Mouse (Mus musculus) ES-E14 (cell line): ENCODE measurements around the gene Ina.
A peak's percentile ranks its signal among the peaks of the same experiment; 100 is the strongest.

ENCODE experiments used
- CHD2 ChIP-seq: IDR thresholded peaks from 2 replicates; pipeline ENCODE4 v1.6.1; 2014; ENCODE audit warnings: mild to moderate bottlenecking, low read depth, low read length, inconsistent platforms
- HCFC1 ChIP-seq: IDR thresholded peaks from 2 replicates; pipeline ENCODE4 v1.6.1; 2012; ENCODE audit warnings: low read length, inconsistent platforms, borderline replicate concordance; ENCODE audit not compliant: insufficient read depth
- MAFK ChIP-seq: IDR thresholded peaks from 2 replicates; pipeline ENCODE4 v1.6.1; 2014; ENCODE audit warnings: mild to moderate bottlenecking, low read depth, low read length, inconsistent platforms; ENCODE audit not compliant: insufficient read depth
- ZC3H11A ChIP-seq: IDR thresholded peaks from 2 replicates; pipeline ENCODE4 v1.6.1; 2012; ENCODE audit warnings: low read depth, mild to moderate bottlenecking, inconsistent platforms, low read length, borderline replicate concordance
- ZNF384 ChIP-seq: IDR thresholded peaks from 2 replicates; pipeline ENCODE4 v1.6.1; 2012; ENCODE audit warnings: low read depth, low read length, inconsistent platforms

DNA sequence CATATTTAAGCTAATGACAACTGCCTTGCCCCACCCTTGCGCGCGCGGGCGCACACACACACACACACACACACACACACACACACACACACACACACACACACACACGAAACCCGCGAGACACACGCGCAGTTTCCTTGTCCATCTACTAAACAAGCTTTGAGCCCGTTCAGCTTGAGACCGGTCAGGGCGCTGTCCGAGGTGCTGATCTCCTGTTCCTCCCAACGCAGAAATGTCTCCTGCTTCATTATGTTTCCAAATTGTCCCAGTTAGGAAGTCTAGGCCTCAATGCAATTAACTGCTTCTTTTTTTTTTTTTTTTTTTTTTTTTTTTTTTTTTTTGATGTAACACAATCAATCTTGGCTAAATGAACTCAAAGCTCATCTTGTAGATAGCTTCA, 2.0 kb downstream of the Ina start:
- TF ChIP-seq CHD2 (no peak), ZNF384 (peak; percentile 82), MAFK (no peak), ZC3H11A (no peak), HCFC1 (no peak)
